Mouse (Mus musculus): ENCODE data around the gene Runx2. TPM values are rescaled to one million over a fixed set of nuclear protein-coding genes. Genes with fewer than 3 reads are reported as not detected.

Runx2 gene
- polyA plus RNA-seq, 1 experiment from 2014 or later, result 0.25 TPM

DNA sequence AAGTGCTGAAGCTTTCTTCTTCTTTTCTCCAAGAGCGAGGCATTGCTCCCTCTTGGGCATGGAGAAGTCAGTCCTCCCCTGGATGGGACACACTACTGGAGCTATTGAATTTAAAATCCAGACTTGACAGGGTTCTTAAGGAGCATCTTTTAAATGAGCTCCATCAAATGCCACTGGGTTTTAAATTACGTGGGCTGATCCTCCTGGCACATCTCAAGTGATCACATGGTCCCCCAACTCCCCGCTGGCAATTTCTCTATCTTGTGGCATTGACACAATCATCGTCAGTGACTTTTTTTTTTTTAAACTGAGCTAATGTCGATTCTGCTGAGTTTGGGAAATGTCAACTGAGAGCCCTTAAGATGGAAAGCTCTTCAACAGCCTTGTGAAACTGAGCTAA is 180.1 kb downstream of the Runx2 start:
- no peak overlapping the region for H3K4me2 ChIP-seq (ENCODE audit: low read length)
- H3K4me3 ChIP-seq (ENCODE audit: low read depth, low read length), result no peak overlapping the region
- no peak overlapping the region for H3K27ac ChIP-seq (ENCODE audit: low read depth, low read length)
- no peaks in the 10 kb centered on the region for H3K27me3 ChIP-seq (replicated peaks; ENCODE audit: control insufficient read depth, insufficient read depth, low read length)
- WGBS, result 69% methylated on average over 5 of the region's 5 CpGs
- H3K4me1 ChIP-seq (ENCODE audit: control insufficient read depth, insufficient read depth, low read length), result no peaks in the 10 kb centered on the region
- ATAC-seq, result no peak
- no peaks in the 10 kb centered on the region for H3K36me3 ChIP-seq (ENCODE audit: control insufficient read depth, insufficient read depth, low read length)
- no peaks in the 10 kb centered on the region for H3K9me3 ChIP-seq (replicated peaks; ENCODE audit: control insufficient read depth, low read length)
- DNase-seq (ENCODE audit: low spot score), result no peak
- H3K9ac ChIP-seq (ENCODE audit: low read length), result no peak overlapping the region

DNA sequence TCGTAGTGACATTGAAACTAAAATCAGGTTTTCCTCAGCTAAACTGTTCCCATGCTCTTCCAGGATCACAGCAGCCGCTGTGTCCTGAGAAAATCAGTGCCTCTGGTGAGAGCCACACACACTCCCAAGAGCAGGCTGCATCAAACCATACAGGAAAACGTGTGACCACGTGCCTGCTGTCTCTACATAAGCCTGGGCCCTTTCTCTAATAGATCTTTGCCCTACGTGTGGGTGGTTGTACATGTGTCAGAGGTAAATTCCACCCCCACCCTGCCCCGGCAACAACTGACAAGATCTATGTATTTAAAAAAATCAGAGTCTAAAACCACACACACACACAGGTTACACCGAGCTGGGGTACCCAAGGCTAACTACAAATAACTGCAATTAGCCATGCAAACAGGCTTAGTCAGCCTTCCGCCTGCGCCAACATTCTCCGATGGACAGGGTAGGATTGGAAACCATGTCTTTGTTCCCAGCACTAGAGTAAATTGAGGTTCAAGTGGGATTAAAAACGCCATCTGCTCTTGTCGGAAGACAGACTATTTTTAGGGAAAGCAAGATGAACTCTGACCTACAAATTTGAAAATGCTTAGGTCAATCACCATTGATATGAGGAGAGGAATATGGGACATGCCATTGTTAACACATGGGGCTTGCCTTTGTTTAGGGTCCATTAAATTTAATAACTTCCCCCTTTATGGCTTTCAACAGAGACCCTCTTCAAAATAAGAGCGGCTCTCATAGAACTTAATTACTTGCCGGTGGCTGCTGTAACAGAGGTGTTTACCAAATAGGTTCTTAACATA is 180.8 kb downstream of the Runx2 start:
- Histone ChIP-seq H3K9ac (ENCODE audit: low read length) (no peak overlapping the region), H3K4me2 (ENCODE audit: low read length) (no peak overlapping the region), H3K36me3 (ENCODE audit: control insufficient read depth, insufficient read depth, low read length) (no peaks in the 10 kb centered on the region), H3K4me1 (ENCODE audit: control insufficient read depth, insufficient read depth, low read length) (no peaks in the 10 kb centered on the region), H3K27me3 (replicated peaks; ENCODE audit: control insufficient read depth, insufficient read depth, low read length) (no peaks in the 10 kb centered on the region), H3K27ac (ENCODE audit: low read depth, low read length) (no peak overlapping the region), H3K4me3 (ENCODE audit: low read depth, low read length) (no peak overlapping the region), H3K9me3 (replicated peaks; ENCODE audit: control insufficient read depth, low read length) (no peaks in the 10 kb centered on the region)
- DNase-seq (ENCODE audit: low spot score) (peak; percentile 20), ATAC-seq (peak; percentile 58)
- 68% methylated on average over 14 of the region's 14 CpGs for WGBS

DNA sequence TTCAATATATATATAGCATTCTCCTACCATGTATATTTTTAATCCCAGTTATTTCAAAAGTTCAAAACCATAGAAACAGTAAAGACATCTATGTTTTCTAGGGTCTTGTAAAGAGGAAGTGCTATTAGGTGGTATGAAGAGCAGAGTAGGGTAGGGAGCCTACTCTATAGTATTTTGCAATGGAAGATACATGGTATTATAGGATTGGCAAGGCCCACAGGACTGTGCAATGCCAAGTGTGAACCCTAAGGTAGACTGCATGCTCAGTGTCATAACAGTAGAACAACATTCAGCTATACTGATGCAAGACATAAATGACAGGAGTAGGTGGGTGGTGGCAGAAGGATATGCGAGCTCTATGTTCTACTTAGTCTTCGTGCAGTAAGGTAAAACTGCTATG is 181.7 kb downstream of the Runx2 start:
- Histone ChIP-seq H3K4me1 (ENCODE audit: control insufficient read depth, insufficient read depth, low read length) (no peaks in the 10 kb centered on the region), H3K36me3 (ENCODE audit: control insufficient read depth, insufficient read depth, low read length) (no peaks in the 10 kb centered on the region), H3K4me2 (ENCODE audit: low read length) (no peak overlapping the region), H3K9ac (ENCODE audit: low read length) (no peak overlapping the region), H3K27ac (ENCODE audit: low read depth, low read length) (no peak overlapping the region), H3K27me3 (replicated peaks; ENCODE audit: control insufficient read depth, insufficient read depth, low read length) (no peaks in the 10 kb centered on the region), H3K9me3 (replicated peaks; ENCODE audit: control insufficient read depth, low read length) (no peaks in the 10 kb centered on the region), H3K4me3 (ENCODE audit: low read depth, low read length) (no peak overlapping the region)
- WGBS, result 95% methylated on average over 2 of the region's 2 CpGs
- ATAC-seq, result no peak
- no peak for DNase-seq (ENCODE audit: low spot score)

DNA sequence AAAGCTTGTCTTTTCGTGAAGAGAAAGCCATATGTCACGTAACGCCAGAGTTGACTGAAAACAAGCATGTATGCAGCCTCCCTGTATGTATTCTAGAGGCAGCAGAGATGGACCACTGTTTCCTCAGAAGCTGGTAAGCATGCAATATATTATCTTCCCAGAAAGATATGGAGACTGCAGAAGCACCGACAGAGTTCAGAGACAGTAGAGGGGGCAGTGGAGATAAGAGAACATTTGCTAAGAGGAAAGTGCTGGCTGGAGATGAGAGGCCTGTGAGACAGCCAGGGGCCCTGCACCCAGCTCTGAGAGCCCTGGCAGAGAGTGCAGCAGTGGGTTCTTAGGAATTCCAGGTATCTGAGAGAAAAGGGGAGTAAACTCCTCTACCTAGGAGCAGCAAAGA is 182.3 kb downstream of the Runx2 start:
- DNase-seq (ENCODE audit: low spot score) (no peak), ATAC-seq (no peak)
- Histone ChIP-seq H3K4me3 (ENCODE audit: low read depth, low read length) (no peak overlapping the region), H3K4me2 (ENCODE audit: low read length) (no peak overlapping the region), H3K9ac (ENCODE audit: low read length) (no peak overlapping the region), H3K4me1 (ENCODE audit: control insufficient read depth, insufficient read depth, low read length) (no peaks in the 10 kb centered on the region), H3K9me3 (replicated peaks; ENCODE audit: control insufficient read depth, low read length) (no peaks in the 10 kb centered on the region), H3K27ac (ENCODE audit: low read depth, low read length) (no peak overlapping the region), H3K27me3 (replicated peaks; ENCODE audit: control insufficient read depth, insufficient read depth, low read length) (no peaks in the 10 kb centered on the region), H3K36me3 (ENCODE audit: control insufficient read depth, insufficient read depth, low read length) (no peaks in the 10 kb centered on the region)
- 89% methylated on average over 4 of the region's 4 CpGs for WGBS

DNA sequence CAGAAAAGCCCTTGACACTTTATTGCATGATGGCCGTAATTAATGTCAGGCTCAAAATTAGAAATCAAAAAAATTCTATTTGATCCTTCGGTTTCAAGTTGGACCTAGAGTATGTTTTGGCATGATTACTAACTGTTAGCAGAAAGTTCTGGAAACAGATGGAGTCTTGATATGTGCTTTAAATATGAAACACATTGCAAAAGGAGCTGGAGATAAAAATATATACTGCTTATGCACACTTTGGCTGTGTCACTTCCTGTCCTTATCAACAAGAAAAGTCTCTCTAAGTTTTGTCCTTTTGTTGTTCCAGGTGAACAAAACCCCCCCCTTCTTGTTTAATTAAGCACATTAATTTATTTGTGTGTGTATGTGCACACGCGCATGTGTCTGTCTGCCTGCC is 183.0 kb downstream of the Runx2 start:
- Histone ChIP-seq H3K4me1 (ENCODE audit: control insufficient read depth, insufficient read depth, low read length) (no peaks in the 10 kb centered on the region), H3K27me3 (replicated peaks; ENCODE audit: control insufficient read depth, insufficient read depth, low read length) (no peaks in the 10 kb centered on the region), H3K4me3 (ENCODE audit: low read depth, low read length) (no peak overlapping the region), H3K4me2 (ENCODE audit: low read length) (no peak overlapping the region), H3K27ac (ENCODE audit: low read depth, low read length) (no peak overlapping the region), H3K36me3 (ENCODE audit: control insufficient read depth, insufficient read depth, low read length) (no peaks in the 10 kb centered on the region), H3K9me3 (replicated peaks; ENCODE audit: control insufficient read depth, low read length) (no peaks in the 10 kb centered on the region), H3K9ac (ENCODE audit: low read length) (no peak overlapping the region)
- DNase-seq (ENCODE audit: low spot score), result no peak
- no peak for ATAC-seq
- WGBS, result 84% methylated on average over 4 of the region's 4 CpGs

DNA sequence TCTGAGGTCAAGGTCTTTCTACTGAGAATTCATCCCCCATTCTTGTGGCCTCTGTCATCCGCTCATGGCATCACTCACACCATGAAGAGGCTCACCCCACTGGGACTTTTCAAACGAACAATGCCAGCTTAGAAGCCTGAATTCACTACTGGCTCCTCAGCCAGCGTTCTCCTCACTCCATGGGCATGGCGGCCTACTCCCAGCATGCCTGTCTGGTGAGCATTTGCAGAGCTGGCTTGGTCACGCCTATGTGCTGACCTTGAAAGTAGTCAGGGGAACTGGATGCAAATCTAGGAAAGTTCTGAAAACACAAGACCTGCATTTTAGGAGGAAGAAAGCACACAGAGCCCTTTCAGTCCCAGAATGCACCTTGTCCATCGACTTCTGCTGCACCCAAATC is 187.3 kb downstream of the Runx2 start:
- 86% methylated on average over 6 of the region's 6 CpGs for WGBS
- Histone ChIP-seq H3K27ac (ENCODE audit: low read depth, low read length) (no peak overlapping the region), H3K4me2 (ENCODE audit: low read length) (no peak overlapping the region), H3K4me3 (ENCODE audit: low read depth, low read length) (no peak overlapping the region), H3K36me3 (ENCODE audit: control insufficient read depth, insufficient read depth, low read length) (no peaks in the 10 kb centered on the region), H3K27me3 (replicated peaks; ENCODE audit: control insufficient read depth, insufficient read depth, low read length) (no peaks in the 10 kb centered on the region), H3K4me1 (ENCODE audit: control insufficient read depth, insufficient read depth, low read length) (no peaks in the 10 kb centered on the region), H3K9ac (ENCODE audit: low read length) (no peak overlapping the region), H3K9me3 (replicated peaks; ENCODE audit: control insufficient read depth, low read length) (no peaks in the 10 kb centered on the region)
- DNase-seq (ENCODE audit: low spot score) (no peak), ATAC-seq (no peak)

DNA sequence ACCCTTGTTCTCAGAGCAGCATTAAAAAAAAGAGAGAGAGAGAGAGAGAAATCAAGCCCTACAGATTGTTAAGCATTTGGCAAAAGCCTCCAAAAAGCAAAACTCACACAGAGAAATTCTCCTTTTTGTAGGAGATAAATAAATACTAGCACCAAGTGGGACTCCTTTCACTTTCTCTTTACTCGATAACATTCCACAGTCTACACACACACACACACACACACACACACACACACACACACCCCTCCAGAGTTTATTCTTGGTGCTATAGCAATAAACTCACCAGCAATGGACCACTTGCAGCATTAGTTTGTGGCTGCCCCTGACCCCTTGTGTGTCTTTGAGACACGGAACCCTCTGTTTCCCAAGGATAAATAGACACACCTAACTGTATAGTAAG is 190.9 kb downstream of the Runx2 start:
- Histone ChIP-seq H3K27me3 (replicated peaks; ENCODE audit: control insufficient read depth, insufficient read depth, low read length) (no peaks in the 10 kb centered on the region), H3K27ac (ENCODE audit: low read depth, low read length) (no peak overlapping the region), H3K9me3 (replicated peaks; ENCODE audit: control insufficient read depth, low read length) (no peaks in the 10 kb centered on the region), H3K4me3 (ENCODE audit: low read depth, low read length) (no peak overlapping the region), H3K9ac (ENCODE audit: low read length) (no peak overlapping the region), H3K4me1 (ENCODE audit: control insufficient read depth, insufficient read depth, low read length) (no peaks in the 10 kb centered on the region), H3K4me2 (ENCODE audit: low read length) (no peak overlapping the region), H3K36me3 (ENCODE audit: control insufficient read depth, insufficient read depth, low read length) (no peaks in the 10 kb centered on the region)
- WGBS, result 84% methylated on average over 2 of the region's 2 CpGs
- ATAC-seq, result no peak
- DNase-seq (ENCODE audit: low spot score), result no peak

DNA sequence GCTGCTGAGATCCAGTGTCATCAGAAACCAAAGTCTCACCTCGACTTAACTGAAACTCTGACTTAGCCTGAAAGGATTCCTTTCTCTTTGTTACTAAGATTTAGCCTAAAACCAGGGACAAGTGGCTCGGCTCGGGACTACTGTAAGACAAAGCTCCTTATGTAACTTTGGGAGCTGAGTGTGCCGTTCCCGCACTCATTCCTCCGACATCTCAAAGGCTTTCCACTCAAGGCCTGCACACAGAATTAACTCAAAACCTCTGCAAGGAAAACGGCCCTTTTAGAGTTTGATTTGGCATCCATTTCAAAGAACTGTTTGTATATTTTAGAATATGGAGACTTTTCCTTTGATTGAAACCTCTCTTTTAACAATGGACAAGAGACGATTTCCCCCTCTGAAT is 191.3 kb downstream of the Runx2 start:
- H3K27me3 ChIP-seq (replicated peaks; ENCODE audit: control insufficient read depth, insufficient read depth, low read length), result no peaks in the 10 kb centered on the region
- H3K4me1 ChIP-seq (ENCODE audit: control insufficient read depth, insufficient read depth, low read length), result no peaks in the 10 kb centered on the region
- 52% methylated on average over 8 of the region's 8 CpGs for WGBS
- H3K4me3 ChIP-seq (ENCODE audit: low read depth, low read length), result no peak overlapping the region
- H3K9ac ChIP-seq (ENCODE audit: low read length), result no peak overlapping the region
- H3K4me2 ChIP-seq (ENCODE audit: low read length), result no peak overlapping the region
- H3K36me3 ChIP-seq (ENCODE audit: control insufficient read depth, insufficient read depth, low read length), result no peaks in the 10 kb centered on the region
- ATAC-seq (no peak), DNase-seq (ENCODE audit: low spot score) (peak; percentile 21)
- H3K9me3 ChIP-seq (replicated peaks; ENCODE audit: control insufficient read depth, low read length), result no peaks in the 10 kb centered on the region
- no peak overlapping the region for H3K27ac ChIP-seq (ENCODE audit: low read depth, low read length)

DNA sequence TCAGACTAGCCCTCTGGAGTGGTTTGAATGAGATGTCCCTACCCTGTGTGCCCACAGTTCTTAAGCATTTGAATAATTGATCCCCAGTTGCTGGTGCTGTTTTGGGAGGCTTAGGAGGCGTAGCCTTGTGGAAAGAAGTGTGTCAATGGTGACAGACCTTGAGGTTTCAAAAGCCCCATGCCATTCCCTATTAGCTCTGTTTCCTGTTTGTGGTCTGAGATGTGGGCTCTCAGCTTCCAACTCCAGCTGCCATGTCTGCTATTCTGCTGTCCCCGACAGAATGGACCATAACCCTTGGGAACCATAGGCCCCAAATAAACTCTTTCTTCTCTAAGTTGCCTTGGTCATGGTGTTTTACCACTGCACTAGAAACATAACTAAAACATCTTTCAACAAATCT is 194.1 kb downstream of the Runx2 start:
- H3K9ac ChIP-seq (ENCODE audit: low read length), result no peak overlapping the region

More for the DNA sequence above, 194.1 kb downstream of the Runx2 start:
- H3K36me3 ChIP-seq (ENCODE audit: control insufficient read depth, insufficient read depth, low read length), result no peaks in the 10 kb centered on the region
- no peak overlapping the region for H3K27ac ChIP-seq (ENCODE audit: low read depth, low read length)
- 93% methylated on average over 2 of the region's 2 CpGs for WGBS
- no peaks in the 10 kb centered on the region for H3K27me3 ChIP-seq (replicated peaks; ENCODE audit: control insufficient read depth, insufficient read depth, low read length)
- no peak for ATAC-seq
- no peaks in the 10 kb centered on the region for H3K9me3 ChIP-seq (replicated peaks; ENCODE audit: control insufficient read depth, low read length)
- no peak for DNase-seq (ENCODE audit: low spot score)
- no peaks in the 10 kb centered on the region for H3K4me1 ChIP-seq (ENCODE audit: control insufficient read depth, insufficient read depth, low read length)
- H3K4me3 ChIP-seq (ENCODE audit: low read depth, low read length), result no peak overlapping the region
- no peak overlapping the region for H3K4me2 ChIP-seq (ENCODE audit: low read length)
